Mouse (Mus musculus): Measurements from ENCODE around the gene Dcps. TPM values are rescaled to one million over a fixed set of nuclear protein-coding genes. Genes with fewer than 3 reads are reported as not detected.
A peak's percentile ranks its signal among the peaks of the same experiment; 100 is the strongest.

Gene Dcps
- polyA plus RNA-seq, 3 experiments from 2014 or later: 83.4 to 94.5 (median 92.4) TPM

- ATAC-seq: no peak
Observed at GRCm38 (mm10) chr9:35131637-35132397, 44.0 kb downstream of the Dcps start.

DNA sequence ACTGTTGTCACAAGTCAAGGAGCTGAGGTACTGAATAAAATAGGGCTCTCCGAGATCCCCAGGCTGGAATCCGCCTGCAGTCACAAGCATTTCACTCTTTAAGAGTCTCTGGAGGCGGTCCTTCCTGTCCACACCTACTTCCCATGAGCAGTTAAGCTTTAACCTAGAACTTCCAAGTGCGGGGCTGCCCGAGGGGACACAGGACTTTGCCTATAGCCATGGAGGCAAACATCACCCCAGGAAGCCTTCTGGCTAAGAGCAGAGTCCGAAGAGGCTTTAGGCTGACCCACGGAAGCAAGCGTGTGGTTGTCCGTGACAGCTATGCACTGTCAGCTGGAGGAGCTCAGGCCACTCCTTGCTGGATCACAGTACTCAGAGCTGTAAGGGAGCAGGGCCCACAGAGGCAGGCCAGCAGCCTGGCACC is 46.9 kb downstream of the Dcps start:
- no peak for ATAC-seq

DNA sequence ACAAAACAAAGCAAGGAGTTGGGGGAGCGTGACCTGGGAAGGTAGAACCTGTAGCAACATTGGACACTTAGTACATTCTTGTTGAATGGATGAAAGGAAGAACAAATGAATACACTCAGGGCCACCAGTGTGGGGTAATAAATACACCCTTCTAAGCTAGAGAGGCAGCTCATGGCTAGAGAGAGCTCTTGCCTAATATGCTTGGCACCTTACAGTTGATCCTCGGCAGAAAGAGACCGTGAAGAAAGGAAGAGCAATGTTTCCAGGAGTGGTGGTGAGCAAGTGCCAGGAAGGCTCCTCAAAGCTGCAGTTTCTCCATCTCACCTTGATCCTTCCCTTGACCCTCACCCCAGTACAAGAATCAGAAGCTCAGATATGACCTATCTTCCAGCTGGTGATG is 47.3 kb downstream of the Dcps start:
- no peak for ATAC-seq

GRCm38 (mm10) chr9:35127561-35127960 is 48.3 kb downstream of the Dcps start:
- ATAC-seq: no peak

DNA sequence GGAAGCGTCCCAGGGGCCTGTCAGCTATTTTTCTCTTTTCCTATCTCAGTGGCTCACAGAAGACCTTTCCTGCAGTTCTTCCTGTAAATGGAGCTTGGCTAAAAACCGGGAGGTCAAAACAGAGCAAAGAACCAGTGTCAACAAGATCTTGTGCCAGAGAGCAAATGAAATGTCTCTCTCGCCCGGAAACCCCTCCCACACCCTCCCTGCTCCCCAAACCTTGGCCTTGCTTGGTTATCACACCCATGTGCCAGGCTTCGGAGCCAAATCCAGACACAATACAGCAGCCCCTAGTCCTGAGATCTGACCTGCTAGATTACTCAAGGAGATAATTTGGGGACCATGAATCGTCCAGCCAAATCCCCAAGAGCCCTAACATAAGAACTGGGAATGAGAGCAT is 48.7 kb downstream of the Dcps start:
- ATAC-seq: no peak

DNA sequence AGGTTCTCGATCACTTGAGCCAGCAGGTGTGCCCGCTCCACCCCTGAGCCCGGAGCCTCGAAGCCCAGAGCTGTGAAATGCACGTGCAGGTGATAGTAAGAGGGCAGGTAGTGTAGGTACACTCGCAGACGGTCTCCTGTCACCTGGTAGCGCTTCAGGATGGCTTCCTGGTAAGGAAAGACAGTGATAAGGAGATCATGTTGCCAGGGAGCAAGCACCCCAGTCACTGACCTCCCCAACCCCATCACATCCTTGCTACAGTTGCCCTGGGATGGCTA is 51.2 kb downstream of the Dcps start:
- ATAC-seq: no peak

DNA sequence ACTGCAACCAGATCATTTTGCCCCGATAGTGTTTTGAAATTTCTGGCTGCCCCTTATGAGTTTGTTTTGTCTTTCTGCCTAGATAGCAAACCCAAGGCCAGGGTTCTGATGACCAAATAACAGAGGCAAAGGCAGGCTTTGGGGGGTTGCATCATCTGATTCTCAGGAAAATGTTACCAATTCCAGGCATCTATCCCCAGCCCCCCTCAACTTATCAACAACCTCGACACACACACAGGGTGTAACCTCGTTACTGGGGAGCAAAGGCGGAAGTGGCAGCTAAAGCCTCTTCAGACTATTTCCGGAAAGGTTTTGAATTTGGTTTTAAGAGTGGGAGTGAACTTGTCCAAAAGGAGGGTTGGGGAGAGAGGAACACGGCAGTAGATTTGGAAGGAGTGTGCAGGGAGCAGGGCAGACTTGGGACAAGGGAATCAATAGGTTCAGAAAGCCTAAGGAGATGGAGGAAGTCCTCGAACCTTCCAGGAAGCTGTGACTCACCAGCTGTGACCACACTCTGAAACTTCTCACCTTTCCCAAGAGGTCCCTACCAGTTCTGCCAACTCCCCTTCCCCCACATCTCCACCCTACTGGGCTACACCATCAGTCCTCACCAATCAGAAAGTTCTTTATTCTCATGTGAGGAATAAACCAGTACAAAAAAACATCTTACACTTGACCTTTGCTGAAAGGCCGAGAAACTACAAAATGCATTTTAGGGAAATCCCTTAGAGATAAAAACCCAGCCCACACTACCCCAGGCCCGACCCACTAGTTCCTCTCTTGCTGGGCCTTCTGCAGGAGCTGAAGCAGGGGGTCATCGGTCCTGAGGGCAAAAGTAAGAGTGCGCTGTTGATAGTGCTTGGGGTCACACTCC is 51.8 kb downstream of the Dcps start:
- ATAC-seq: peak; percentile 79

GRCm38 (mm10) chr9:35123456-35123803 is 52.4 kb downstream of the Dcps start:
- peak; percentile 19 for ATAC-seq

DNA sequence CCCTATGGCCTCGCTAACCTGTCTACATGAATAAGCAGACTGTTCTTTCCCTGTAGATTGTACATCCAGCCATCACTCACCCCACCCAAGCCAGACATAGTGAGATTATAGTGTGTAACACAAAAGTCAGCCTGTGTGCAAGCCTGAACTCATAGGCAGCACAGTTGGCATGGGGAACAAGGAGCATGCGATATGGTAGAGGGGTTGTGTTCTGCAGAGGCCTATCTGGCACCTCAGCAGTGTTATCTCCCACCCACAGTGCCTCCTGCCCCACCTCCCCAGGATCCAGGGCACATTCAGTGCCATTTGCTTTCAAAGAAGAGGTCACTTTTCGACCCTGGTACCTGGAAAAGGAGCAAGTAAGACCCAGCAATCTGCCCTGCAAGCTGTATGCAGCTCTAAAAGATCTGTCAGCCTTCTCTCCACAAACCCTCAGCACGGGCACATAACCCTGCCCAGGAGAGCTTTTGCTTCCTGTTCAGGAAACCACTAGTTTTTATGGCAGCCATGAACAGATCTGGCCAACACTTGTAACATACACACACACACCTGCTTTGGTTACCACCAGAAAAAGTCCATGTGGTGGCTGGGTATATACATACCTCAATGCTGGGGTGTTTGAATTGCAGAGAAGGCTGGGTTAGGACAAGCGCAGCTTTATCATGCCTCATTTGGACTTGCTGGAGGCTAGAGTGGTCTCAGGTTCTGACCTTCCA is 53.2 kb downstream of the Dcps start:
- no peak for ATAC-seq

- no peak for ATAC-seq
Observed at GRCm38 (mm10) chr9:35119168-35119567, 56.7 kb downstream of the Dcps start, which contains the start of gene St3gal4. TSS of gene St3gal4 (minus strand) at chr9:35119268.

DNA sequence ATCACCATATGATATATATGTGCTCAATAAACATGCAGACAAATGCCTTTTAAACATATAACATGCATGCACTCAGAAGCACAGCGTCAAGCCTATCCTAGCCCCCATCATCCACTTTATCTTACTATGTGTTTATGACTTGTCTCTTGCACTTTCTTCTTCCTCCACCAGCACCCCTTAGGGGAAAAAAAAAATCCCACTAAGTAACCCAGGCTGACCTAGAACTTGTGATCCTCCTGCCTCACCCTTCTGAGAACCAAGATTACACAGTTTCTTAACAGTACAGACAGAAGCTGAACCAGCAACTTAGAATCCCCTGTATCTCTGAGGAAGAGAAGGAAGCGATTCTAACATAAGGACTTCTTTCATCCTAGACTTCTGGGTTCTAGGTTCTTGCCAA is 57.3 kb downstream of the Dcps start:
- no peak for ATAC-seq

DNA sequence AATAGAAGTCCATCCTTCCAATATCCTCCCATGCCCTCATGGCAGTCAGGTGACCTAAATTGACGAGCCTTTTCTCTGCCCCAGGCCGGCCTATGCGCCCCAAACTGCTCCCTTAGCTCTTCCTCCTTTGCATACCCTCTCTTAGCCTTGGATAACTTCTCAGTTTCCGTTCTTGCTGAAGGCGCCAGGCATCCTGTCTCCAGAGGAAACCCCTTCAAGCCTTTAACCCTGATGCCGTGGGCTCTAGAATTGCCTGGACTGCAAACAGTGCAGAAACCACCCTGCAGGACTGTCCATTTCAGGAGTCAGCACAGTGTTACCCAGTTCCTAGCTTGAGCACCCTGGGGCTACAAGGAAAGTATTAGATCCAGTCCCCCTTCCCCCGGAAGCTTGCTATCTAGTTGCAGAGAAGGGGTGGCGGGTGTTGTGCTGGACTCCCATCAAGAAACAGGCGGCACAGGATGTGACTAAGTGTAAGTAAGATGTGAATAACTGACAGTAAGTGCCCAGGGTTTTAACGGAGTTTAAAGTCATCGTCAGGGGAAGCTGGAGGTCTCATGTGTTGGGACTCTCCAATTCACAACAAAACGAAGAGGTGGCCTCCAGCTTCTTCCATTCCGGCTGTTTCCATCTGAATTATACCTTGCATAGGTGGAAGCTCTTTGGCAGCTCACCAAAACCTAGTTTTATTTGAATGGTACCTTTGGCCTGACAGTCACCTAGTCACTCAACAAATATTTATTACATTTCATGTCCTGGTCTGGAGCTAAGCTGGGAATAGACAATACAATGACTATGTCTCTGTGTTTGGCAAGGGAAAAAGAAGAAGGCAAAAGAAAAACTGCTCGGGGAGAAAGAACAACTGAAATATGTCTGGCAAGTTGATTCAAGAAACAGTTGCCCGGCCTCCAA is 58.2 kb downstream of the Dcps start:
- peak; percentile 66 for ATAC-seq

- peak; percentile 66 for ATAC-seq
Observed at GRCm38 (mm10) chr9:35116391-35117381, 59.2 kb downstream of the Dcps start.

- ATAC-seq: no peak
Observed at GRCm38 (mm10) chr9:35115804-35116203, 60.1 kb downstream of the Dcps start.

- no peak for ATAC-seq
Observed at GRCm38 (mm10) chr9:35115299-35115698, 60.6 kb downstream of the Dcps start.

DNA sequence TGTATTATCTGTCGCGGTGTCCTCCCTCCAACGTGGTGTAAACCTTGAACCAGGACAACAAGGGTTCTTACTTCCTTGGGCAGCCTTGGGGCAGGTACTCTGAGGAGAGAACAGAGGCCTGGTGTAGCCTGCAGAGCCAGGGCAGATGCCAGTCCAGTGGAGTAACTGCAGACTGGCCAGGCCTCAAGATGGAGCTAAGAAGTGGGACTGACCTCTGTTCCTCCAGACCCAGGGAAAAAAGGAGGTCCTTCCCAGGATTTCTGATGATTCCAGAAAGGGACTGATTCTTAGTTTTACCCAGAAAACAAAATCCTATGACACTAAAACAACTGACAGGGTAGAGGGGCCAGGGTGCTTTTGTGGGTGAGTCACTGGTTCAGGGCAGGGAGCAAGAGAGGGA is 61.6 kb downstream of the Dcps start:
- no peak for ATAC-seq

DNA sequence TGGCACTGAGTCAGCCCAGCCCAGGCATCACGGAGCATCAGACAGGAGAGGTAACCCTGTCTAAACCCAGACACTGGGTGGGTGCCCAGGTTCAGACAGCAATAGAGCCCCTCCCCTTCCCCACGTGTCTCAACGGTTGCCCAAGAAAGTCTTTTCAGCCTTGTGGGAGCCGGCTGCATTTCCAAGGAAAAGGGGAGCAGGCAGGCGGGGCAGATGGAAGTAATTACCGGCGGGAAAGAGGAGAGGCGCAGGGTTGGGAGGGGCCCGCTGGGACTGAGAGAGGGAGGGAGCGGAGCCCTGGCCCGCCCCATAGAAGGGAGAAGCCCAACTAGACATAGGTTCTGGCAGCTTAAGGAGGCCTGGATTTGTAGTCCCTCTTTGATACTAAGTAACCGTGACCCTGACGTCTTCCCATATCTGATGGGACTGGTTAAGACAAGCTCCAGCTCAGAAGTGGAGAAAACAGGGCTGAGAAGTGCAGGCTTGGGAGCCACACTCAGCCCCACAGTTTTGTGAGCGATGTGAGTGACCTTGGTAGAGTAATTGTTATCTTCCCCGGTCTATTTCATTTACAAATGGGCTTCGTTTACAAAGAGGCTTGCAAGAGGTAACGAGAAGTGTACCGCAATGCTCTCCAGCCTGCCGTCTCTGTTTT is 63.8 kb downstream of the Dcps start:
- no peak for ATAC-seq

- no peak for ATAC-seq
Observed at GRCm38 (mm10) chr9:35111446-35111845, 64.4 kb downstream of the Dcps start.

DNA sequence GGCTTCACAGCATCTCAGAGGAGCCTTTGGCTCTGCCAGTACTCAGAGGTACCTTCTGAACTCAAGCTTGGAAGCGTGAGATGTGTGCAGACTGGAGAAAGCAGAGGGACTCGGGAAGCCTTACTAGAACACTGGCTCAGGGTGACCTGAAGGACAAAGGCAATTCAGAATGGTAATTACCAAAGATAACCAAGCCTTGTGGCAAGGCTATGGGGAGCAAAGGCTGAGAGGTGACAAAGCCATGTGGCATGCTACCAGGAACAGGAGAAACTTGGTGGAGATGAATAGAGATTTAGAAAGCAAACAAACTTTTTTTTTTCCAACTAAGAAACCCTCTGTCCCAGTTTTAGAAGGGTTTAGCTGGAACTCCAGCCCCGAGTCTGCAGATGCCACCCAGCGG is 65.3 kb downstream of the Dcps start:
- ATAC-seq: no peak

GRCm38 (mm10) chr9:35110051-35110450 is 65.8 kb downstream of the Dcps start:
- ATAC-seq: no peak

DNA sequence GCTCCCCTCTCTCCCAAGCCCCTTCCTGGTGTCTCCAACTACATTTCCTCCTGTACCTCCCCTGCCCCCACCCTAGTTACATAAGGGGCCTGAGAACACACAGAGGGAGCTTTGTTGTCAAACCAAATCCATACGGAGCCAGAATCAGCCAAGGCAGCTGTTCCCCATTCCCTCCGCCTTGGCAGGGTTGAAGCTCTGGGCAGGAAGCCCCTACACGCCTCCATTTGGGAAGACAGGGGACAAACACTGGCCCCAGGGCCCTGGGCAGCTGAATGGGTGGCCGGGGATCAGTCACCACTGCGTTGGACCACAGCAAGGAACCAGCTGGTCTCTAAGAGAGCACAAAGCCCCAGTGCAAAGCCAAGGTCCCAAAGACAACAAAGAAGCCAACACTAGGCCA is 66.9 kb downstream of the Dcps start:
- no peak for ATAC-seq

Data from inflammation-experienced regulatory T-cells, adult 6 months (primary cell).